Mouse (Mus musculus) intestine, embryonic 15.5 days (tissue): ENCODE measurements around the gene Sephs2. TPM values are rescaled to one million over a fixed set of nuclear protein-coding genes. Genes with fewer than 3 reads are reported as not detected.
"Not testable (repeated sequence)": the region's sequence is repeated elsewhere in the genome, so short reads cannot be mapped to it uniquely, and the experiment has no call there.

ENCODE experiments used
- ATAC-seq: fragments of 200-750 bp; cut with Nextera tagmentation; 2 replicates; pipeline ENCODE4 v1.8.0; 2017; ENCODE audit warnings: moderate TSS enrichment, moderate library complexity
- H3K27ac ChIP-seq: fragments of 300-500 bp; sonication (generic); 2 replicates; pipeline ENCODE4 v1.5.1; 2015; ENCODE audit warnings: mild to moderate bottlenecking, inconsistent platforms
- H3K27me3 ChIP-seq: fragments of 300-500 bp; sonication (generic); replicated peaks from 2 replicates; pipeline ENCODE4 v1.6.1; 2015; ENCODE audit warnings: inconsistent platforms
- H3K36me3 ChIP-seq: fragments of 300-500 bp; sonication (generic); 2 replicates; pipeline ENCODE4 v1.6.1; 2015; ENCODE audit warnings: inconsistent platforms
- H3K4me1 ChIP-seq: fragments of 300-500 bp; sonication (generic); replicated peaks from 2 replicates; pipeline ENCODE4 v1.6.1; 2015; ENCODE audit warnings: inconsistent platforms
- H3K4me2 ChIP-seq: fragments of 300-500 bp; sonication (generic); replicated peaks from 2 replicates; pipeline ENCODE4 v1.6.1; 2015; ENCODE audit warnings: mild to moderate bottlenecking, inconsistent platforms
- H3K4me3 ChIP-seq: fragments of 300-500 bp; sonication (generic); replicated peaks from 2 replicates; pipeline ENCODE4 v1.5.1; 2015; ENCODE audit warnings: inconsistent platforms
- H3K9ac ChIP-seq: fragments of 300-500 bp; sonication (generic); 2 replicates; pipeline ENCODE4 v1.6.1; 2015; ENCODE audit warnings: inconsistent platforms
- H3K9me3 ChIP-seq: fragments of 300-500 bp; sonication (generic); 2 replicates; pipeline ENCODE4 v1.6.1; 2016; ENCODE audit warnings: inconsistent platforms
- WGBS: fragments of 180-500 bp; shearing (Covaris S2); methylation state at CpG from one replicate; pipeline ENCODE4 v1.1.7; 2015; 5-methylcytosine and 5-hydroxymethylcytosine counted together
- polyA plus RNA-seq: library from polyadenylated mRNA; unstranded; fragments of >200 nt; fragmentation: Nextera tagmentation; extraction: Ambion mirVana; gene quantifications from 2 replicates; pipeline ENCODE4 v1.2.1, GENCODE M21; 2015

The Sephs2 gene
- polyA plus RNA-seq, 1 experiment from 2014 or later: 233 TPM

- Histone ChIP-seq H3K4me3 (no peak overlapping the region), H3K9me3 (no peaks in the 10 kb centered on the region), H3K9ac (no peak overlapping the region), H3K27ac (no peak overlapping the region), H3K27me3 (no peaks in the 10 kb centered on the region), H3K4me2 (no peak overlapping the region), H3K36me3 (no peaks in the 10 kb centered on the region), H3K4me1 (peaks cover 13% of the 10 kb centered on the region)
- 99% methylated on average over 3 of the region's 3 CpGs for WGBS
- no peak for ATAC-seq
Measured at GRCm38 (mm10) chr7:127263526-127263925, 10.3 kb downstream of the Sephs2 start.

- Histone ChIP-seq H3K27me3 (no peaks in the 10 kb centered on the region), H3K9ac (no peak overlapping the region), H3K4me1 (peaks cover 13% of the 10 kb centered on the region), H3K4me3 (no peak overlapping the region), H3K9me3 (no peaks in the 10 kb centered on the region), H3K36me3 (0 out of 2 replicates have a peak, but pooled peaks cover 4% of the 10 kb centered on the region), H3K4me2 (no peak overlapping the region), H3K27ac (no peak overlapping the region)
- WGBS: 82% methylated on average over 10 of the region's 10 CpGs
- no peak for ATAC-seq
Measured at GRCm38 (mm10) chr7:127262218-127262961, 11.5 kb downstream of the Sephs2 start.

GRCm38 (mm10) chr7:127260309-127261111, 13.3 kb downstream of the Sephs2 start, which contains the start of gene Dctpp1:
Gene Dctpp1 (minus strand): TSS chr7:127260709.
- peak; percentile 99 for ATAC-seq
- no peaks in the 10 kb centered on the region for H3K9me3 ChIP-seq

GRCm38 (mm10) chr7:127259186-127259905, 14.5 kb downstream of the Sephs2 start:
- ATAC-seq: no peak
- Histone ChIP-seq H3K9ac (no peak overlapping the region), H3K27ac (no peak overlapping the region), H3K4me3 (peak overlapping the region; percentile 58), H3K4me1 (peaks cover 22% of the 10 kb centered on the region), H3K27me3 (no peaks in the 10 kb centered on the region), H3K36me3 (peaks cover 10% of the 10 kb centered on the region; the same call in 1 of the 2 replicates), H3K4me2 (peak overlapping the region; percentile 78), H3K9me3 (no peaks in the 10 kb centered on the region)
- WGBS: 71% methylated on average over 8 of the region's 8 CpGs

More at GRCm38 (mm10) chr7:127260309-127261111, 13.3 kb downstream of the Sephs2 start, which contains the start of gene Dctpp1:
- Histone ChIP-seq H3K4me1 (peaks cover 13% of the 10 kb centered on the region), H3K27ac (peak within 1 kb of the TSS; percentile 39; the same call in 1 of the 2 replicates), H3K27me3 (no peaks in the 10 kb centered on the region), H3K9ac (peak within 1 kb of the TSS; percentile 72), H3K4me2 (peak within 1 kb of the TSS; percentile 78), H3K4me3 (peak within 1 kb of the TSS; percentile 58), H3K36me3 (peaks cover 10% of the 10 kb centered on the region; the same call in 1 of the 2 replicates)
- under 1% methylated on average over 50 of the region's 50 CpGs for WGBS

GRCm38 (mm10) chr7:127256518-127256917, 17.3 kb downstream of the Sephs2 start:
- no peak overlapping the region for H3K9ac ChIP-seq
- 90% methylated on average over 5 of the region's 5 CpGs for WGBS
- H3K27me3 ChIP-seq: no peaks in the 10 kb centered on the region
- H3K4me1 ChIP-seq: peaks cover 24% of the 10 kb centered on the region
- peaks cover 10% of the 10 kb centered on the region; the same call in 1 of the 2 replicates for H3K36me3 ChIP-seq
- no peak for ATAC-seq
- H3K4me3 ChIP-seq: no peak overlapping the region
- no peak overlapping the region for H3K4me2 ChIP-seq
- no peak overlapping the region for H3K27ac ChIP-seq
- no peaks in the 10 kb centered on the region for H3K9me3 ChIP-seq

DNA sequence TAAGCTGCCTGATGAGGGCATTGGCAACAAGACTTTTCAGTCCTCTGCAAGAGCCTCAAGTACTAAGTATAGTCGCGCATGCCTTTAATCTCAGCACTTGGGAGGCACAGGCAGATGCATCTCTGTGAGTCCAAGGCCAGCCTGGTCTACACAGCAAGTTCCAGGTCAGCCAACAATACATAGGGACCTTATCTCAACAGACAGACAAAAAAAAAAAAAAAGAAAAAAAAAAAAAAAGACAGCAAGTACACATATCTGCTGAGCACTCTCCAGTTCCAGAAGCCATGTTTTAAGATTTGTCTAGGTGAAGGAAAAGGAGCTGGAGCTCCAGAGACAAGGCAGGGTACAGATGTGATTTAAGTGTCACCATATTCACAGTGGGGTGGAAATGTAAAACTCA, 17.9 kb downstream of the Sephs2 start:
- H3K36me3 ChIP-seq: peaks cover 10% of the 10 kb centered on the region; the same call in 1 of the 2 replicates
- H3K9me3 ChIP-seq: no peaks in the 10 kb centered on the region
- no peak overlapping the region for H3K9ac ChIP-seq
- ATAC-seq: no peak
- no peak overlapping the region for H3K27ac ChIP-seq
- H3K27me3 ChIP-seq: no peaks in the 10 kb centered on the region
- peaks cover 22% of the 10 kb centered on the region for H3K4me1 ChIP-seq
- no peak overlapping the region for H3K4me2 ChIP-seq
- no peak overlapping the region for H3K4me3 ChIP-seq
- WGBS: 87% methylated on average over 2 of the region's 2 CpGs

GRCm38 (mm10) chr7:127255008-127255407, 18.8 kb downstream of the Sephs2 start:
- Histone ChIP-seq H3K9me3 (no peaks in the 10 kb centered on the region), H3K4me1 (peaks cover 21% of the 10 kb centered on the region), H3K36me3 (peaks cover 11% of the 10 kb centered on the region), H3K27ac (peak overlapping the region; percentile 94), H3K9ac (peak overlapping the region; percentile 75), H3K4me2 (peak overlapping the region; percentile 96), H3K27me3 (no peaks in the 10 kb centered on the region), H3K4me3 (peak overlapping the region; percentile 61)
- no peak for ATAC-seq
- WGBS: 15% methylated on average over 4 of the region's 4 CpGs

DNA sequence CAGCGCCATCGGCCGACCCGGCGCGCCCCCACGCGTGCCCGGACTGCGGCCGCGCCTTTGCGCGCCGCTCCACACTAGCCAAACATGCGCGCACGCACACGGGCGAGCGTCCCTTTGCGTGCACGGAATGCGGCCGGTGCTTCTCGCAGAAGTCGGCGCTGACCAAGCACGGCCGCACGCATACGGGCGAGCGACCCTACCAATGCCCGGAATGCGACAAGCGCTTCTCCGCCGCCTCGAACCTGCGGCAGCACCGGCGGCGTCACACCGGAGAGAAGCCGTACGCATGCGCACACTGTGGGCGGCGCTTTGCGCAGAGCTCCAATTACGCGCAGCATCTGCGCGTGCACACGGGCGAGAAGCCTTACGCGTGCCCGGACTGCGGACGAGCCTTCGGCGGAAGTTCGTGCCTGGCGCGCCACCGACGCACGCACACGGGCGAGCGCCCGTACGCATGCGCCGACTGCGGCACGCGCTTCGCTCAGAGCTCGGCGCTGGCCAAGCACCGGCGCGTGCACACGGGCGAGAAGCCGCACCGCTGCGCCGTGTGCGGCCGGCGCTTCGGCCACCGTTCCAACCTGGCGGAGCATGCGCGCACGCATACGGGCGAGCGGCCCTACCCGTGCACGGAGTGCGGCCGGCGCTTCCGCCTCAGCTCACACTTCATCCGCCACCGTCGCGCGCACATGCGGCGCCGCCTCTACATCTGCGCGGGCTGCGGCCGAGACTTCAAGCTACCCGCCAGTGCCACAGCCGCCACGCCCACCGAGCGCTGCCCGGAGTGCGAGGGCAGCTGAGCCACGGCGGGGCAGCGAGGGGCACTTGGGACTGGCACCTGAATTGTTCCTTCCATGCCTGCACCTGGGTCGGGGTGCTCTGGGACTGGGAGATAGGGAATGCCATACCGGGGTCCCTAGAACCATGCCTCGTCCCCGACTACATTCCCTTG, 19.8 kb downstream of the Sephs2 start:
- H3K9me3 ChIP-seq: no peaks in the 10 kb centered on the region
- H3K9ac ChIP-seq: peak overlapping the region; percentile 75
- peak overlapping the region; percentile 94 for H3K27ac ChIP-seq
- peaks cover 18% of the 10 kb centered on the region for H3K36me3 ChIP-seq
- peaks cover 13% of the 10 kb centered on the region for H3K4me1 ChIP-seq
- no peaks in the 10 kb centered on the region for H3K27me3 ChIP-seq
- peak; percentile 95 for ATAC-seq
- peak overlapping the region; percentile 96 for H3K4me2 ChIP-seq
- WGBS: under 1% methylated on average over 136 of the region's 136 CpGs
- H3K4me3 ChIP-seq: peak overlapping the region; percentile 61

DNA sequence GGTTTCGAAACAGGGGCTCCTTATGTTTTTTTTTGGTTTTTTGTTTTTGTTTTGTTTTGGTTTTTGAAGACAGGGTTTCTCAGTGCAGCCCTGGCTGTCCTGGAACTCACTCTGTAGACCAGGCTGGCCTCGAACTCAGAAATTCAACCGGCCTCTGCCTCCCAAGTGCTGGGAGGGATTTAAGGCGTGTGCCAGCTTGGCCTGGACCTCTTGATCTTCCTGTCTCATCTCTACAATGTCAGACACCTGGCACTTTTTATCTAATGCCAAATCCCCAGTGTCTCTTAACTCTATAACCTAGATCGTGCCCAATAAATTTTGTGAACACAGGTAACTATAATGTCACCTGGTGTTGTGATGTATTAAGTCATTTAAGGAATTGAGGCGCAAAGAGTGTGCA, 20.5 kb downstream of the Sephs2 start:
- Histone ChIP-seq H3K4me2 (peak overlapping the region; percentile 96), H3K4me1 (peaks cover 11% of the 10 kb centered on the region; the same call in 1 of the 2 replicates), H3K36me3 (peaks cover 18% of the 10 kb centered on the region), H3K9me3 (no peaks in the 10 kb centered on the region), H3K27me3 (no peaks in the 10 kb centered on the region), H3K4me3 (peak overlapping the region; percentile 61), H3K9ac (peak overlapping the region; percentile 74), H3K27ac (peak overlapping the region; percentile 94; the same call in 1 of the 2 replicates)
- no peak for ATAC-seq
- WGBS: 77% methylated on average over 6 of the region's 6 CpGs

GRCm38 (mm10) chr7:127252414-127252813, 21.4 kb downstream of the Sephs2 start:
- H3K36me3 ChIP-seq: peaks cover 14% of the 10 kb centered on the region
- no peak overlapping the region for H3K27ac ChIP-seq
- peaks cover 11% of the 10 kb centered on the region; the same call in 1 of the 2 replicates for H3K4me1 ChIP-seq
- no peak overlapping the region for H3K4me3 ChIP-seq
- H3K4me2 ChIP-seq: no peak overlapping the region
- 84% methylated on average over 2 of the region's 2 CpGs for whole genome bisulfite sequencing
- no peak for ATAC-seq
- no peak overlapping the region for H3K9ac ChIP-seq
- H3K9me3 ChIP-seq: no peaks in the 10 kb centered on the region
- no peaks in the 10 kb centered on the region for H3K27me3 ChIP-seq

GRCm38 (mm10) chr7:127250511-127250910, 23.3 kb downstream of the Sephs2 start:
- not testable (repeated sequence) for H3K27me3 ChIP-seq, H3K4me2 ChIP-seq, H3K9ac ChIP-seq, H3K9me3 ChIP-seq, H3K4me3 ChIP-seq, H3K27ac ChIP-seq, ATAC-seq, H3K36me3 ChIP-seq
- WGBS: 90% methylated on average over 8 of the region's 8 CpGs
- H3K4me1 ChIP-seq: peaks cover 19% of the 10 kb centered on the region
